Mouse (Mus musculus) mouse trophoblast stem cell (cell line): ENCODE data around the gene Mtmr1.
"Not testable (repeated sequence)": the region's sequence is repeated elsewhere in the genome, so short reads cannot be mapped to it uniquely, and the experiment has no call there.

Experiments used
- in situ Hi-C, 2 experiments: fragments of 300-500 bp; cut with MseI, MboI; formaldehyde crosslinking; loops; 2 replicates in 1 of 2; 3 replicates in 1 of 2; pipeline ENCODE4 v1.15.1; 2025

Gene Mtmr1

GRCm38 (mm10) chrX:71364554-71364991 lies at the start of gene Mtmr1:
TSS of gene Mtmr1 (plus strand) at chrX:71364760.
- in situ Hi-C loops = no loop called here

- in situ Hi-C loops = no loop called here
Measured at GRCm38 (mm10) chrX:71352033-71352432, 12.5 kb upstream of the Mtmr1 start.

GRCm38 (mm10) chrX:71355331-71355730 lies 9.2 kb upstream of the Mtmr1 start:
- in situ Hi-C loops = no loop called here

GRCm38 (mm10) chrX:71361793-71362192 lies 2.8 kb upstream of the Mtmr1 start:
- in situ Hi-C loops = not testable (repeated sequence)

GRCm38 (mm10) chrX:71364062-71364461 lies 498 bp upstream of the Mtmr1 start:
- in situ Hi-C loops = no loop called here

GRCm38 (mm10) chrX:71365011-71365410 lies 451 bp downstream of the Mtmr1 start:
- in situ Hi-C loops = no loop called here

GRCm38 (mm10) chrX:71365510-71365909 lies 950 bp downstream of the Mtmr1 start:
- in situ Hi-C loops = no loop called here

- in situ Hi-C loops = no loop called here
Measured at GRCm38 (mm10) chrX:71366973-71367372, 2.4 kb downstream of the Mtmr1 start.

- in situ Hi-C loops = no loop called here
Measured at GRCm38 (mm10) chrX:71376781-71377180, 12.2 kb downstream of the Mtmr1 start.

GRCm38 (mm10) chrX:71378435-71378834 lies 13.9 kb downstream of the Mtmr1 start:
- in situ Hi-C loops = no loop called here

- in situ Hi-C loops = no loop called here
Measured at GRCm38 (mm10) chrX:71381571-71381970, 17.0 kb downstream of the Mtmr1 start.

- in situ Hi-C loops = no loop called here
Measured at GRCm38 (mm10) chrX:71396326-71396725, 31.8 kb downstream of the Mtmr1 start.

GRCm38 (mm10) chrX:71406290-71406689 lies 41.7 kb downstream of the Mtmr1 start:
- in situ Hi-C loops = no loop called here

- in situ Hi-C loops = no loop called here
Measured at GRCm38 (mm10) chrX:71408386-71408785, 43.8 kb downstream of the Mtmr1 start.

- in situ Hi-C loops = no loop called here
Measured at GRCm38 (mm10) chrX:71412776-71413175, 48.2 kb downstream of the Mtmr1 start.

GRCm38 (mm10) chrX:71413616-71414015 lies 49.1 kb downstream of the Mtmr1 start:
- in situ Hi-C loops = no loop called here

GRCm38 (mm10) chrX:71424852-71425251 lies 60.3 kb downstream of the Mtmr1 start:
- in situ Hi-C loops = loop anchor here (10.0 kb wide), 2 partner anchors 180 to 200 kb away; no protein-coding TSS in a partner anchor

GRCm38 (mm10) chrX:71425746-71426519 lies 61.4 kb downstream of the Mtmr1 start:
- in situ Hi-C loops = loop anchor here (10.0 kb wide), 2 partner anchors 179 to 199 kb away; no protein-coding TSS in a partner anchor

GRCm38 (mm10) chrX:71427491-71427890 lies 62.9 kb downstream of the Mtmr1 start:
- in situ Hi-C loops = loop anchor here (10.0 kb wide), 2 partner anchors 177 to 197 kb away; no protein-coding TSS in a partner anchor

- in situ Hi-C loops = no loop called here
Measured at GRCm38 (mm10) chrX:71430900-71431299, 66.3 kb downstream of the Mtmr1 start.

- in situ Hi-C loops = no loop called here
Measured at GRCm38 (mm10) chrX:71434448-71434847, 69.9 kb downstream of the Mtmr1 start.

- in situ Hi-C loops = no loop called here
Measured at GRCm38 (mm10) chrX:71434860-71435259, 70.3 kb downstream of the Mtmr1 start.

GRCm38 (mm10) chrX:71435542-71435941 lies 71.0 kb downstream of the Mtmr1 start:
- in situ Hi-C loops = no loop called here
